Mouse (Mus musculus): ENCODE results near the gene Gsg1l.

Gsg1l gene

DNA sequence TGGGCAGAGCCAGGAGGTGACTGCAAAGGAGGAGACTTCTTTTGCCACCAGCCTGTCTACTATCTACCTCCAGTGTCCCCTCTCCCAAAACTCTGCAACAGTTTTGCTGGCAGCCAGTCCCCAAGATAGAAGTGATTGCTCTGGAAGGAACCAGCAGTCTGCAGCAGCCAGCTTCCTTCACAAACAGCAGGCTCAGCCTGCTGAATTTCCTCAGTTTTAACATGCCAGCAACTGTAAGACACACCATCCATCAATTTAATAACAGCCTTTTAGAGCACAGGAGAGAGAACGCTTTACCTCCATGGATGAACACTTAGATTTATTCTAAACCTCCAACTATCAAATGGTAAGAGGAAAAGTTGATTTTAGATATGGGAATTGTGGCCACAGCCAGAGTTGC, 218.2 kb downstream of the Gsg1l start:
- DNase-seq (ENCODE audit: low spot score) = no peak

DNA sequence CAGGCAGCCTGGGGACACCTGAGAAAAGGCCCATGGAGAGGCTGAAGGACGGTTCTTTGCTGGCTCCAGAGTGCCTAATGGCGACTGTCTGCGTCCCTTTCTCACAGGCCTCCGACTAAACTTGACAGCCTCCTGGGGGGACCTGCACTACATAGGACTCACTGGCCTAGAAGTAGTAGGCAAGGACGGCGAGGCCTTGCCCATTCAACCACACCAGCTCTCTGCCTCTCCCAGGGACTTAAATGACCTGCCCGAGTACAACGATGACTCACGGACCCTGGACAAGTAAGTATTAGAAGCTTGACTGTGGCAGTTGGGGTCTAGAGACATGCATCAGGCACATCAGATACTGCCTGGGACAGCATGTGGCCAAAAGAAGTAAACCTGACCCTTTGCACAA, 221.8 kb downstream of the Gsg1l start:
- no peak for DNase-seq (ENCODE audit: low spot score)

DNA sequence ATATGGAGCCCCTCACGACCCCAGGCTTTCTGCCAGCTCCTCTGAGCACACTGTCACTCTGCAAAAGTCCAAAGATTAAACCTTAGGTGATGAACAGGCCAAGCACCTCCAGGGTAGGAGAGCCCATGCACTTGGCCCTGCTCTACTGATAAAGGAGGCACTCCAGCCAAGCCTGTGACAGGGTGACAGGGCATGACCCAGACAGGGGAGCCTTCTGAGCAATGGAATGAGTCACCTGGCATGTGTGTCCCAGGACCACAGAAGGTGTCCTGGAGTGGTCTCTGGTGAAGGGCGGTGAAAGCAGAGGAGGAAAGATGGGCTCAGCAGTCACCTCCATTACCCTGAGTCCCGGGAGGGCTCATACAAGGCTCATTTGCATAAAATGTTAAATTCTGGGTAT, 222.6 kb downstream of the Gsg1l start:
- no peak for DNase-seq (ENCODE audit: low spot score)

DNA sequence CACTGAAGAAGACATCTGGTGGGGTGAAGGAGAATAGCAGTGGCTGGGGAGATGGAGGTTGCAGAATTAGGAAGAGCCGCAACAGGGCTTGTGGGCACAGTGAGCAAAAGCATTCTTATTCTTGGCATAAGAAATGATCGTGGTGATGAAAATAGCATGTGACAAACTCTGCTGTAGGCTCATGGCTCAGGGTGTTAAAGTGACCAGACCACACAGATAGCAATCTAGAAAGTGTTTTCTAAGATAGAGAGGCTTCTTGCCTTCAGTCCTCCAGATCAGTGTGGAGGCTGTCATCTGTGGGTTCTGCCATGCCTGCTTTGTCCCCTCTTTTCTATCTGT, 234.7 kb downstream of the Gsg1l start:
- no peak for DNase-seq (ENCODE audit: low spot score)

DNA sequence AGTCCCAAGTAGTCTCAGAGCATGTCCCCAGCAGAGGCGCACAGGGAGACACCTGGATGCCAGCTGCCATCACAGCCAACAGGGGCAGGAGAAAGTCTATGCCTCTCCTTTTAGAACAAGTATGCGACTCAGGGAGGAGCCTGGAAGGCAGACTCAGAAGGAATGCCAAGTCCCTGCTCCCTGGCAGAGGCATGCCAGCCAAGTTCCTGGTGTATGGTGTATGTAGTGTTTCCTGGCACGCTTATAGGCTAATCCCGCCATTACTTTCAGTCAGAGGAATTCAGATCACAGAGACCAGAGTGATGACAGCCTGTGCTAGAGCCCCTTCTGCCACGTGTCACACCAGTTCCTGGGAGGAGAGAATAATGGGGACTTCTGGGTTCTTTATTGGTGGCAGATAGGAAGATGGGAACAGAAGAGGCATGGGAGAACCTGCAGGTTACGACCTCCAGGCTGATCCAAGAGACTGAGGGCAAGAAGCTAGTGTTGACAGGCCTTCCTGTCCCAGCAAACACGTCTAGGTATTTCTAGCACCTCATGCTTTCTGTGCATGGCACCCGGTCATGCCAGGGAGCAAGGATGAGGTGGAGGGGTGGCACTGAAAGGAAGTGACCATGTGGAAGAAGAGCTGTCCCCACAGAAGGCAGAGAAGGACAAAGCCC, 235.2 kb downstream of the Gsg1l start:
- DNase-seq (ENCODE audit: low spot score) = no peak

DNA sequence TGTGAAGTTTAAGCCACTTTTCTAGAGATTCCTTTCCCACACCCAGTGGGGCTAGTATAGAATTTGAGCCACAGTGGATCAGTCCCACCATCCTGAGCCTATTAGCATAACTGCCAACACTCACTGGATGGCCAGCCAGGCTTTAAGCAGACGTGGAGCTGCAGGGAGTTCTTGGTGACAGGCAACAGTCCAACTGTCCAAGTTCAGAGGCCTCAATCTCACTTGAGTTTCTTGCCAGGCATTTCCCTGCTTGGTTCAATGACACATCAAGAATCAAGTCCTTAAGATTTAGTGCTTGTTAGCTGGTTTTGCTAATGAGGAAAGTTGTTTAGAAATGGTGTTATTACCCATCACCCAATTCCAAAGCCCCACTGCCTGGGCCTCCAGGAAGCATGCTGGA, 236.6 kb downstream of the Gsg1l start:
- no peak for DNase-seq (ENCODE audit: low spot score)

DNA sequence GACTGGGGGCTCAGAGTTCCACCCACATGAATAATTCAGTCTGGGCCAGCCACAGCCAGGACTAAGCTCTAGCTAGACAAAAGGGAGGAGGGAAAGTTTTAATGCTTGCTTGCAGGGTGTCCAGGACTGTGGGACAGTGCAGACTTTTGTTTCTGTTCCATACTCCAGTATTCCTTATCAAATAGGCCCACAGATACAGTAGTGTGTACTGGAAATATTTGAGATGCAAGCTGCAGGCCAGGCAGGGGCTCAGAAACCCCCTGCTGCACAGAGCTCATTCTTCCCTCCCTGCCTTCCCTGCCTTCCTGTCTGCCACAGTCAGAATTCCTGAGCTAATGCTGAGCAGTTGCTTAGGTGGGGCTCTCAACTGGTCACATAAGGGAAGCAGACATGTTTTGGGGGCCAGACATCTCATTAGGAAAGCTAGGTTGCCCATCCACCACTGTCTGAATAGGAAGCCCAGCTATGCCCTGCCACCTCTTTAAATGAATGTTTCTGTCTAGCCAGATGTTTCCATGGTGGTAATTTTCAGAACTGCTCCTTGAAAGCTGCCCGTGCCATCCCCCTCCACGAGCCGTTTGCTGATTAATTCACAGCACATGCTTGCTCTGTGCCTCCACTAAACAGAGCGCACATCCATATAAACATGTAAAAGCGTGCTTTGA, 244.0 kb downstream of the Gsg1l start:
- no peak for DNase-seq (ENCODE audit: low spot score)

DNA sequence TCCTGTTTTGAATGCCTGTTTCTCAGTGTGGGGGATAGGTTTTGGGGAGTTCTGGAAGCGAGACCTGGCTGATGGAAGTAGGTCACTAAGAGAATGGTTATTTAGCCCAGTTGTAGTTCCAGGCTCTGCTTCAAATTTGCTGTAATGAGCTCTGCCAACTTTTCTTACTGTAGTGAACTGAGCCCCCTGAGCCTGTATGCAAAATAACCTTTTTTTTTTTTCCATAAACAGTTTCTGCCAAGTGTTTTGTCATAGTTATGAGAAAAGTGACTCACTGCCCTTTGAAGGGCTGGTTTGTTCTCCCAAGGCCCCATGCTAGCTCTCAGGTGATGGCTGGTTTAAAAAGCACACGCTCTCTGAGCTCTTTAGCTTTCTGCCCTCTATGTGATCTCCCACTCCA, 248.7 kb downstream of the Gsg1l start:
- DNase-seq (ENCODE audit: low spot score) = no peak

DNA sequence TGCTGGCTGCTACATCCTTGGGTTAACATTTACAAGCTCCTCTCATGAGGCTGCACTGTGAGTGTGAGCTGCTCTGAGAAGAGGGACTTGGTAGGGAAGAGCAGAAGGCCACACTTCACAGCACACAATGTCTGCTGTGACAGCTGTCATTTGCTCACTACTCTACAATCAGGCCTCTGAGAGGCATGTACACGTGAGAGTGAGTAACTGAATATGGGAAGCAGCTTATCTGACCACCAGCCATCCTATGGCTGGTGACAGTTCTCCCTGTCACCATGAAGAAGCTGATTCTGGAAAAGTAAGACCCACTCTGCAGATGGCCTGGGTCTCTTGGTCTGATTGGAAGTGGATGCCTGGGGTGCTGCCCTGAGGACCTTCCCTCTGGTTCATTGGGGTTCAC, 249.4 kb downstream of the Gsg1l start:
- DNase-seq (ENCODE audit: low spot score) = no peak

DNA sequence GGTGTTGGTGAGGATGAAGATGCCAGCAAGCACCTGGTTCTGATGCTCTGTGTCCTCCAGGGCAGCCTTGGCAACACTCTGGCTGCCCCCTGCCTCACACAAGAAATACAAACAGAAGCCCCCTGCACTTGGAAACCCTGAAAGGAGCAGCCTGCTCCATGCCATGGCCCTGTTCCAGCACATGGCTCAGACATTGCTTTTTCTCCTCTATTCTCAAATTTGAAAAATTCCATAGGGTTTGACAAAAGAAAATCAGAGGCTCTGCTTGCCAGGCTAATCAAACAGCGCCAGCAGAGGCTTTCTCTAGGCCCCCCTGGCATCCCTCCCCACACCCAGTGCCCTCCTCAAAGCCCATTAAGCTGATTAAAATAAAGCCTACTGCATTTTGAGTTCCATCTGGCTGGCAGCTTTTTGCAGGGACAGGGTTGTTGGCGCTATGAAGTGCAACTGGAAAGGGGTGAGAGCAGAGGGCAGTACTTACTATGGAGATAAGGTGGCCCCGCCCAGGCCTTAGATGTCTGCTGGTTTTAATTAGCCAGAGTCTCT, 253.0 kb downstream of the Gsg1l start:
- no peak for DNase-seq (ENCODE audit: low spot score)

DNA sequence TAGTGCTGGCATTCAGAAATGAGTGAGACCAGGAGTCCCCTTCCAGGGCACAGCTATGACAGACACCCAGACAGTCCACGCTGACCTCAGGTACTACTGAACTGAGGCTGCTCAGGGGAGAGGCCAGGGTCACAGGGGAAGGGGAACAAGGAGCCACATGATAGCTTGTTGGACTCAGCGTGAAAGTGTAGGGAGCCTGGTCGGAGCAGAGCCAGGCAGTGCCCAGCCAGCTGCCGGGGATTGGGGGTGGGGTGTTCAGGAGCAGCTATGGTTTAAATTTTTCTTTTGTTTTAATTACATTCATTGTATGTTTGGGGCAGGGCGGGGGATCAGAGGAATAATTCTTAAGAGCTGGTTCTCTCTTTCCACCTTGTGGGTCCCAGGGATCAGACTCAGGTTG, 253.7 kb downstream of the Gsg1l start:
- DNase-seq (ENCODE audit: low spot score) = no peak

All from urinary bladder, postnatal 25 days (tissue).